Mouse (Mus musculus) stomach, postnatal 0 days (tissue): ENCODE measurements around the gene Dync1li2. TPM values are rescaled to one million over a fixed set of nuclear protein-coding genes. Genes with fewer than 3 reads are reported as not detected.

Experiments
- ATAC-seq: fragments of 200-750 bp; cut with Nextera tagmentation; 2 replicates; pipeline ENCODE4 v1.8.0; 2017; ENCODE audit not compliant: low FRiP score, low TSS enrichment
- DNase-seq: peaks from one replicate; pipeline ENCODE4 v3.0.0-alpha.2; 2016; ENCODE audit warnings: low spot score
- H3K27ac ChIP-seq: fragments of 300-500 bp; sonication (generic); replicated peaks from 2 replicates; pipeline ENCODE4 v1.5.1; 2014; ENCODE audit warnings: mild to moderate bottlenecking, control low read depth
- H3K27me3 ChIP-seq: fragments of 300-500 bp; sonication (generic); 2 replicates; pipeline ENCODE4 v1.6.1; 2014; ENCODE audit warnings: low read length; ENCODE audit not compliant: control insufficient read depth, insufficient read depth
- H3K36me3 ChIP-seq: fragments of 300-500 bp; sonication (generic); 2 replicates; pipeline ENCODE4 v1.6.1; 2014; ENCODE audit warnings: low read length, mixed read lengths; ENCODE audit not compliant: control insufficient read depth, insufficient read depth
- H3K4me1 ChIP-seq: fragments of 300-500 bp; sonication (generic); replicated peaks from 2 replicates; pipeline ENCODE4 v1.6.1; 2014; ENCODE audit warnings: antibody characterized with exemption; ENCODE audit not compliant: control insufficient read depth, insufficient read depth
- H3K4me2 ChIP-seq: fragments of 300-500 bp; sonication (generic); replicated peaks from 2 replicates; pipeline ENCODE4 v1.6.1; 2014; ENCODE audit warnings: low read depth, mild to moderate bottlenecking, control low read depth, moderate library complexity
- H3K4me3 ChIP-seq: fragments of 300-500 bp; sonication (generic); 2 replicates; pipeline ENCODE4 v1.5.1; 2014; ENCODE audit warnings: low read depth, low read length, control low read depth
- H3K9ac ChIP-seq: fragments of 300-500 bp; sonication (generic); 2 replicates; pipeline ENCODE4 v1.6.1; 2014; ENCODE audit warnings: mild to moderate bottlenecking, low read length, control low read depth, mixed read lengths
- H3K9me3 ChIP-seq: fragments of 300-500 bp; sonication (generic); 2 replicates; pipeline ENCODE4 v1.6.1; 2016; ENCODE audit warnings: low read length; ENCODE audit not compliant: control insufficient read depth
- CTCF ChIP-seq: IDR thresholded peaks from 2 replicates; pipeline ENCODE4 v1.5.1; 2016; ENCODE audit warnings: antibody characterized with exemption, low read depth, mild to moderate bottlenecking, moderate library complexity
- EP300 ChIP-seq: optimal IDR thresholded peaks from 2 replicates; pipeline ENCODE3; 2016; ENCODE audit warnings: antibody characterized with exemption
- WGBS: fragments of 180-500 bp; shearing (Covaris S2); extraction: QIAGEN DNeasy Blood & Tissue Kit; methylation state at CpG from one replicate; pipeline ENCODE4 v1.1.7; 2014; 5-methylcytosine and 5-hydroxymethylcytosine counted together
- polyA plus RNA-seq: library from polyadenylated mRNA; unstranded; fragments of >200 nt; fragmentation: Nextera tagmentation; extraction: Ambion mirVana; gene quantifications from 2 replicates; pipeline ENCODE4 v1.2.1, GENCODE M21; 2015

Dync1li2 gene
- polyA plus RNA-seq, 1 experiment from 2014 or later = 33.0 TPM

- H3K9me3 ChIP-seq = no peaks in the 10 kb centered on the region
- peak overlapping the region; percentile 65 for H3K27ac ChIP-seq
- 33% methylated on average over 6 of the region's 6 CpGs for WGBS
- ATAC-seq = peak; percentile 47
- no peak overlapping the region; the same call in 1 of the 2 replicates for H3K4me3 ChIP-seq
- no peaks in the 10 kb centered on the region for H3K27me3 ChIP-seq
- H3K4me2 ChIP-seq = peak overlapping the region; percentile 93
- no peaks in the 10 kb centered on the region for H3K4me1 ChIP-seq
- no peak overlapping the region; the same call in 1 of the 2 replicates for H3K9ac ChIP-seq
- no peak for TF ChIP-seq CTCF
- no peak for TF ChIP-seq EP300
- peak; percentile 56 for DNase-seq
- no peaks in the 10 kb centered on the region for H3K36me3 ChIP-seq
Measured at GRCm38 (mm10) chr8:104393767-104394166, 49.1 kb downstream of the Dync1li2 start.

GRCm38 (mm10) chr8:104393139-104393538, 49.7 kb downstream of the Dync1li2 start:
- H3K4me2 ChIP-seq = no peak overlapping the region
- no peak overlapping the region for H3K4me3 ChIP-seq
- peak overlapping the region; percentile 65 for H3K27ac ChIP-seq
- TF ChIP-seq EP300 = no peak
- TF ChIP-seq CTCF = no peak
- no peak overlapping the region for H3K9ac ChIP-seq
- H3K36me3 ChIP-seq = no peaks in the 10 kb centered on the region
- DNase-seq = no peak
- H3K4me1 ChIP-seq = no peaks in the 10 kb centered on the region
- WGBS = 89% methylated on average over 6 of the region's 7 CpGs
- no peaks in the 10 kb centered on the region for H3K27me3 ChIP-seq
- no peak for ATAC-seq
- H3K9me3 ChIP-seq = no peaks in the 10 kb centered on the region

- Histone ChIP-seq H3K4me1 (peaks cover 3% of the 10 kb centered on the region; the same call in 1 of the 2 replicates), H3K36me3 (no peaks in the 10 kb centered on the region), H3K9me3 (no peaks in the 10 kb centered on the region), H3K4me2 (no peak overlapping the region), H3K9ac (no peak overlapping the region), H3K27ac (peak overlapping the region; percentile 56; the same call in 1 of the 2 replicates), H3K27me3 (no peaks in the 10 kb centered on the region), H3K4me3 (no peak overlapping the region)
- TF ChIP-seq EP300 = no peak
- TF ChIP-seq CTCF = no peak
- DNase-seq = peak; percentile 69
- 64% methylated on average over 8 of the region's 8 CpGs for WGBS
- peak; percentile 50; the same call in 1 of the 2 replicates for ATAC-seq
Measured at GRCm38 (mm10) chr8:104390245-104390644, 52.6 kb downstream of the Dync1li2 start.

- Histone ChIP-seq H3K36me3 (no peaks in the 10 kb centered on the region), H3K4me3 (no peak overlapping the region), H3K9ac (no peak overlapping the region), H3K4me2 (no peak overlapping the region), H3K27me3 (no peaks in the 10 kb centered on the region), H3K27ac (peak overlapping the region; percentile 50), H3K9me3 (no peaks in the 10 kb centered on the region), H3K4me1 (peaks cover 12% of the 10 kb centered on the region)
- TF ChIP-seq EP300 (no peak), CTCF (no peak)
- 60% methylated on average over 2 of the region's 2 CpGs for WGBS
- ATAC-seq (peak; percentile 78), DNase-seq (peak; percentile 85)
Measured at GRCm38 (mm10) chr8:104387980-104388379, 54.9 kb downstream of the Dync1li2 start.

GRCm38 (mm10) chr8:104387501-104387900, 55.3 kb downstream of the Dync1li2 start:
- H3K36me3 ChIP-seq = no peaks in the 10 kb centered on the region
- no peak overlapping the region for H3K4me3 ChIP-seq
- peak overlapping the region; percentile 50 for H3K27ac ChIP-seq
- WGBS = 46% methylated on average over 7 of the region's 7 CpGs
- ATAC-seq (no peak), DNase-seq (no peak)
- H3K4me2 ChIP-seq = 0 out of 2 replicates have a peak overlapping the region, but pooled peaks have one; percentile 3
- TF ChIP-seq EP300 = no peak
- TF ChIP-seq CTCF = no peak
- H3K4me1 ChIP-seq = peaks cover 15% of the 10 kb centered on the region
- no peaks in the 10 kb centered on the region for H3K27me3 ChIP-seq
- H3K9me3 ChIP-seq = no peaks in the 10 kb centered on the region
- H3K9ac ChIP-seq = no peak overlapping the region

GRCm38 (mm10) chr8:104386693-104387092, 56.2 kb downstream of the Dync1li2 start:
- peaks cover 17% of the 10 kb centered on the region for H3K4me1 ChIP-seq
- no peaks in the 10 kb centered on the region for H3K9me3 ChIP-seq
- ATAC-seq (no peak), DNase-seq (no peak)
- no peak for TF ChIP-seq CTCF
- no peak for TF ChIP-seq EP300
- H3K4me3 ChIP-seq = no peak overlapping the region
- 0 out of 2 replicates have a peak overlapping the region, but pooled peaks have one; percentile 18 for H3K27ac ChIP-seq
- no peaks in the 10 kb centered on the region for H3K36me3 ChIP-seq
- no peak overlapping the region for H3K4me2 ChIP-seq
- no peak overlapping the region for H3K9ac ChIP-seq
- H3K27me3 ChIP-seq = no peaks in the 10 kb centered on the region
- WGBS = 34% methylated on average over 4 of the region's 4 CpGs
